Mouse (Mus musculus): ENCODE data around the gene Gm37240. TPM values are rescaled to one million over a fixed set of nuclear protein-coding genes. Genes with fewer than 3 reads are reported as not detected.

The Gm37240 gene
- polyA plus RNA-seq, 1 experiment from 2014 or later, result 3.2 TPM

DNA sequence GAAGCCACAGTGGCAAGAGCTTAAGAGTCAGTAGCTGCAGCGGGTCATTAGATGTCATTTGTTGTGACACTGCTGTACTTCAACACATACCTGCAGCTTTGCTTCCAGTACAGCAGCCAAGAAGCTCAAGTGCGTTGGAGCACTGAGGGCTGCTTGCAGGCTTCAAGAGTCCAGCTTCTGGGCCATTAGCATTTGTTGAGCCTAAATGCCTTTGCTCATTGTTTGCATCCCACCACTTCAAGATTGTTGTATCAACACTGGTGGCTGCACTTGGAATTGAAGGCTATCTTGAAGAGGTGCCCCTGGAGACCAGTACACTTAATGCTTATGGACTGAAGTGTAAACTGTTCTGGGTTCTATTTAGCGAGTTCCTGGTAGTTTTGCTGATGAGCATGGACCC is 280.4 kb downstream of the Gm37240 start:
- no peak overlapping the region for H3K27ac ChIP-seq (replicated peaks; ENCODE audit: low read depth, low read length)
- H3K9ac ChIP-seq (replicated peaks; ENCODE audit: low read length), result no peak overlapping the region
- H3K27me3 ChIP-seq (ENCODE audit: control insufficient read depth, insufficient read depth, low read length), result no peaks in the 10 kb centered on the region
- no peaks in the 10 kb centered on the region for H3K36me3 ChIP-seq (replicated peaks; ENCODE audit: control insufficient read depth, insufficient read depth, low read depth, low read length)
- 82% methylated on average over 3 of the region's 3 CpGs for WGBS
- H3K4me3 ChIP-seq (ENCODE audit: low read depth, low read length), result no peak overlapping the region
- DNase-seq (ENCODE audit: low spot score) (no peak), ATAC-seq (replicated peaks; ENCODE audit: insufficient number of reproducible peaks, low FRiP score, low TSS enrichment, low read depth) (no peak)
- H3K9me3 ChIP-seq (replicated peaks; ENCODE audit: control insufficient read depth, low read length), result no peaks in the 10 kb centered on the region
- H3K4me2 ChIP-seq (ENCODE audit: low read depth, low read length), result no peak overlapping the region
- H3K4me1 ChIP-seq (ENCODE audit: control insufficient read depth, insufficient read depth, low read length), result no peaks in the 10 kb centered on the region

GRCm38 (mm10) chr3:85603811-85604210 is 283.5 kb downstream of the Gm37240 start:
- Histone ChIP-seq H3K4me3 (ENCODE audit: low read depth, low read length) (no peak overlapping the region), H3K4me1 (ENCODE audit: control insufficient read depth, insufficient read depth, low read length) (no peaks in the 10 kb centered on the region), H3K36me3 (replicated peaks; ENCODE audit: control insufficient read depth, insufficient read depth, low read depth, low read length) (no peaks in the 10 kb centered on the region), H3K27me3 (ENCODE audit: control insufficient read depth, insufficient read depth, low read length) (no peaks in the 10 kb centered on the region), H3K4me2 (ENCODE audit: low read depth, low read length) (no peak overlapping the region), H3K9me3 (replicated peaks; ENCODE audit: control insufficient read depth, low read length) (no peaks in the 10 kb centered on the region), H3K9ac (replicated peaks; ENCODE audit: low read length) (no peak overlapping the region), H3K27ac (replicated peaks; ENCODE audit: low read depth, low read length) (no peak overlapping the region)
- DNase-seq (ENCODE audit: low spot score) (no peak), ATAC-seq (replicated peaks; ENCODE audit: insufficient number of reproducible peaks, low FRiP score, low TSS enrichment, low read depth) (no peak)
- 86% methylated on average over 1 of the region's 1 CpGs for WGBS

GRCm38 (mm10) chr3:85601841-85602305 is 285.4 kb downstream of the Gm37240 start:
- peak; percentile 18 for DNase-seq (ENCODE audit: low spot score)
- H3K27ac ChIP-seq (replicated peaks; ENCODE audit: low read depth, low read length), result no peak overlapping the region
- WGBS, result 12% methylated on average over 3 of the region's 3 CpGs
- H3K4me3 ChIP-seq (ENCODE audit: low read depth, low read length), result no peak overlapping the region
- ATAC-seq (replicated peaks; ENCODE audit: insufficient number of reproducible peaks, low FRiP score, low TSS enrichment, low read depth), result 0 out of 2 replicates have a peak, but pooled peaks have one; percentile 23
- no peak overlapping the region for H3K9ac ChIP-seq (replicated peaks; ENCODE audit: low read length)
- no peak overlapping the region for H3K4me2 ChIP-seq (ENCODE audit: low read depth, low read length)
- H3K36me3 ChIP-seq (replicated peaks; ENCODE audit: control insufficient read depth, insufficient read depth, low read depth, low read length), result no peaks in the 10 kb centered on the region
- no peaks in the 10 kb centered on the region for H3K27me3 ChIP-seq (ENCODE audit: control insufficient read depth, insufficient read depth, low read length)
- H3K9me3 ChIP-seq (replicated peaks; ENCODE audit: control insufficient read depth, low read length), result no peaks in the 10 kb centered on the region
- no peaks in the 10 kb centered on the region for H3K4me1 ChIP-seq (ENCODE audit: control insufficient read depth, insufficient read depth, low read length)

DNA sequence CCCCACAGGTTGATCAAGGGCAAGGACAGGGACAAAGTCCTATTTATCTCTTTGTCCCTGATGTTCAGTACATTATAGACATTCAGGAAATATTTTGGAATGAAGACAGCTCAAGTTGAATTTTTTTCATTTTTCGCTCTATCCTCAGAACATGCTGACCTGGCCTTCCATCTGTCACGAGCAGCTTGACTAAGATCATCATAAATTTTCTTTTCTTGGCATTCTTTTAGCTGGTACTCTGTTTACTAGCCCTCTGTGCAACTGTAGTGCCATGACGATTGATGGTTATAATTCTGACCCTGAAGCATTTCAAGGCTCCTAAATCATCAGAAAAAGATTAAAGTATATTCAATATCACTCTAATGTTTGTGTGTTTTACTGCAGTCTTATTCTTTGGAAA is 287.8 kb downstream of the Gm37240 start:
- Histone ChIP-seq H3K4me1 (ENCODE audit: control insufficient read depth, insufficient read depth, low read length) (no peaks in the 10 kb centered on the region), H3K4me2 (ENCODE audit: low read depth, low read length) (no peak overlapping the region), H3K27me3 (ENCODE audit: control insufficient read depth, insufficient read depth, low read length) (no peaks in the 10 kb centered on the region), H3K27ac (replicated peaks; ENCODE audit: low read depth, low read length) (no peak overlapping the region), H3K9me3 (replicated peaks; ENCODE audit: control insufficient read depth, low read length) (no peaks in the 10 kb centered on the region), H3K4me3 (ENCODE audit: low read depth, low read length) (no peak overlapping the region), H3K9ac (replicated peaks; ENCODE audit: low read length) (no peak overlapping the region), H3K36me3 (replicated peaks; ENCODE audit: control insufficient read depth, insufficient read depth, low read depth, low read length) (no peaks in the 10 kb centered on the region)
- 93% methylated on average over 3 of the region's 3 CpGs for WGBS
- DNase-seq (ENCODE audit: low spot score), result no peak
- no peak for ATAC-seq (replicated peaks; ENCODE audit: insufficient number of reproducible peaks, low FRiP score, low TSS enrichment, low read depth)

GRCm38 (mm10) chr3:85594452-85594851 is 292.9 kb downstream of the Gm37240 start:
- no peak for ATAC-seq (replicated peaks; ENCODE audit: insufficient number of reproducible peaks, low FRiP score, low TSS enrichment, low read depth)
- no peaks in the 10 kb centered on the region for H3K9me3 ChIP-seq (replicated peaks; ENCODE audit: control insufficient read depth, low read length)

DNA sequence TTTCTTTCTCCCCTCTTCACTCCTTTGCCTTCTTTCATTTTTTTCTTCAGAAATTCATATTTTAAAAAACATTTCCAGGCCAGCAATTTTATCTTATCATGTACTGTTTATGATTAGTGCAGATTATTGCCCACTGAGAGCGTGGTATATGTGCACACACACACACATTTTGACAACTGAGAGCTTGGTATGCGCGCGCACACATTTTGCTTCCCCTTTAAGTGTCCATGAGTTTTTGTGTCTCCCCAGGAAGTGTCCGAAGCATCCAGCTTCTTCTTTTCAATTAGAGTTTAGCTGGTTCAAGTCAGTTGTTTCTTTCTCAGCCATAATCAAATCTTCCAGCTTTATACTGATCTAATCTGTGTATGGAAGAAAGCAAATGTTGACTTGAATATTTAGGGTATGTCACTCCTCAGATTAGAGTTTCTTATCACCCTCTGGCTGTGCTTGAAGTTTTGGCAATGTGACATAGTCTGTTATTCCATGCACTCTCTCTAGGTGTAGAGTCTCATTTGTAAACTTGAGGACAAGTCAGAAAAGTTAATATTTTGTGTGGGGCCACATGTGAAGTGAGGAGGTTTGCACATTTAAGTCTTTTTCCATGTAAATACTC is 294.6 kb downstream of the Gm37240 start:
- H3K4me1 ChIP-seq (ENCODE audit: control insufficient read depth, insufficient read depth, low read length), result no peaks in the 10 kb centered on the region
- H3K9ac ChIP-seq (replicated peaks; ENCODE audit: low read length), result no peak overlapping the region
- no peaks in the 10 kb centered on the region for H3K9me3 ChIP-seq (replicated peaks; ENCODE audit: control insufficient read depth, low read length)
- 90% methylated on average over 5 of the region's 5 CpGs for WGBS
- no peak overlapping the region for H3K4me2 ChIP-seq (ENCODE audit: low read depth, low read length)
- ATAC-seq (replicated peaks; ENCODE audit: insufficient number of reproducible peaks, low FRiP score, low TSS enrichment, low read depth), result no peak
- H3K36me3 ChIP-seq (replicated peaks; ENCODE audit: control insufficient read depth, insufficient read depth, low read depth, low read length), result no peaks in the 10 kb centered on the region
- no peaks in the 10 kb centered on the region for H3K27me3 ChIP-seq (ENCODE audit: control insufficient read depth, insufficient read depth, low read length)
- no peak for DNase-seq (ENCODE audit: low spot score)
- no peak overlapping the region for H3K4me3 ChIP-seq (ENCODE audit: low read depth, low read length)
- no peak overlapping the region for H3K27ac ChIP-seq (replicated peaks; ENCODE audit: low read depth, low read length)

More at GRCm38 (mm10) chr3:85594452-85594851, 292.9 kb downstream of the Gm37240 start:
- WGBS, result 54% methylated on average over 3 of the region's 3 CpGs
- no peaks in the 10 kb centered on the region for H3K36me3 ChIP-seq (replicated peaks; ENCODE audit: control insufficient read depth, insufficient read depth, low read depth, low read length)
- H3K9ac ChIP-seq (replicated peaks; ENCODE audit: low read length), result no peak overlapping the region
- H3K4me1 ChIP-seq (ENCODE audit: control insufficient read depth, insufficient read depth, low read length), result no peaks in the 10 kb centered on the region
- no peak overlapping the region for H3K4me3 ChIP-seq (ENCODE audit: low read depth, low read length)
- no peak overlapping the region for H3K4me2 ChIP-seq (ENCODE audit: low read depth, low read length)
- H3K27ac ChIP-seq (replicated peaks; ENCODE audit: low read depth, low read length), result no peak overlapping the region
- no peaks in the 10 kb centered on the region for H3K27me3 ChIP-seq (ENCODE audit: control insufficient read depth, insufficient read depth, low read length)
- no peak for DNase-seq (ENCODE audit: low spot score)

DNA sequence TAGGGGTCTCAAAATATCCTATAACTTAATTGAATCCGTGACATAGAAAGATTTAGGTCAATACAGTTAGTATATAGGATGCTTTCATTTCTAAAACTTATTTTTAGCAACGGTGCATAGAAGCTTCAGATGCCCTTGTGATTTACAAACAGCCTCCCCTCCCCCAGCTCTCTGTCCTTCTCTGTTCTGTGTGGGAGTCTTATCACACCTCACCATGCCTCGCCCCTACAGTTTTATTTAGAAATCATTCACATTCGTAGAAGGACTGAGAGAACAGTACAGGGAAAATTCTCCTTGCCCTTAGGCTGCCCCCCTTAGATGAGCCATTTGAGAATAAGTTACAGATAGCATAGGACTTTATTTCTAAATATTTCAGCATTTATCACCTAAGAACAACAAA is 295.3 kb downstream of the Gm37240 start:
- Histone ChIP-seq H3K4me3 (ENCODE audit: low read depth, low read length) (no peak overlapping the region), H3K4me1 (ENCODE audit: control insufficient read depth, insufficient read depth, low read length) (no peaks in the 10 kb centered on the region), H3K4me2 (ENCODE audit: low read depth, low read length) (no peak overlapping the region), H3K27ac (replicated peaks; ENCODE audit: low read depth, low read length) (no peak overlapping the region), H3K36me3 (replicated peaks; ENCODE audit: control insufficient read depth, insufficient read depth, low read depth, low read length) (no peaks in the 10 kb centered on the region), H3K9me3 (replicated peaks; ENCODE audit: control insufficient read depth, low read length) (no peaks in the 10 kb centered on the region), H3K27me3 (ENCODE audit: control insufficient read depth, insufficient read depth, low read length) (no peaks in the 10 kb centered on the region), H3K9ac (replicated peaks; ENCODE audit: low read length) (no peak overlapping the region)
- 86% methylated on average over 4 of the region's 4 CpGs for WGBS
- ATAC-seq (replicated peaks; ENCODE audit: insufficient number of reproducible peaks, low FRiP score, low TSS enrichment, low read depth), result no peak
- DNase-seq (ENCODE audit: low spot score), result no peak

DNA sequence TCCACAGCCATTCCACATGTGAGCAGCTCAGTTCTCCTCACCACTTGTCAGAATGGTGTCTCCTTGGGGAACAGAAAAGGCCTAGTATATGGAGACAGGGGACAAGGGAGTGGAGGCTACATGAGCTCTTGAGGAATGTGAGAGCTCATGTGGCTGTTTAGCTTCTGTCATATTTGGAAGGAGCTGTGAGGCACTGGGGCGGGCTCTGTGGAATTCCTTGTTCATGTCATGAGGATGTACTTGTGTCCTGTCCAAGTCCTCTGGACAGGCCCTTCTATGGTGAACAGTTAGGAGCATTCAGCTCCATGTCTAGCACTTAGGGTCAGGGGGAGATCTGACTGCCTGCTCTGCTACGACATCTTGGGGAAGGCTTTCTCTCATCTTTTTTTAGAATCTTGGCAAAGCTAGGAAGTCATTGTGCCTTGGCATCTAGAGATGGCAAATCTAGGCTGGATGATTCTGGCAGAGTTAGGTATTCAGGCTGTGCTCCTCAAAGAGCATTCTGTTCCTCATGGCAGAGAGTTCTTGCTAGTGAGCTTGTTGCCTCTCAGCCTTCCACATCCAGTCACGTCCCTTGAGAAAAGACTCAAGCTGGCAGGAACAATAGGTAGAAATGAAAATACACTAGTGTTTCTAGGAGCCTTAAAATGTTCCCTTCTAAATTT is 297.1 kb downstream of the Gm37240 start:
- Histone ChIP-seq H3K9me3 (replicated peaks; ENCODE audit: control insufficient read depth, low read length) (no peaks in the 10 kb centered on the region), H3K27ac (replicated peaks; ENCODE audit: low read depth, low read length) (no peak overlapping the region), H3K4me2 (ENCODE audit: low read depth, low read length) (no peak overlapping the region), H3K4me3 (ENCODE audit: low read depth, low read length) (no peak overlapping the region), H3K36me3 (replicated peaks; ENCODE audit: control insufficient read depth, insufficient read depth, low read depth, low read length) (no peaks in the 10 kb centered on the region), H3K27me3 (ENCODE audit: control insufficient read depth, insufficient read depth, low read length) (no peaks in the 10 kb centered on the region), H3K4me1 (ENCODE audit: control insufficient read depth, insufficient read depth, low read length) (no peaks in the 10 kb centered on the region), H3K9ac (replicated peaks; ENCODE audit: low read length) (no peak overlapping the region)
- DNase-seq (ENCODE audit: low spot score) (no peak), ATAC-seq (replicated peaks; ENCODE audit: insufficient number of reproducible peaks, low FRiP score, low TSS enrichment, low read depth) (no peak)
- WGBS, result 95% methylated on average over 3 of the region's 3 CpGs
